Mouse (Mus musculus) testis, postnatal 10 days (tissue): ENCODE measurements around the gene Lrrc25.
A peak's percentile ranks its signal among the peaks of the same experiment; 100 is the strongest.

ENCODE experiments used
- DNase-seq: peaks from one replicate; pipeline ENCODE4 v3.0.0; 2021; ENCODE audit warnings: low spot score

Lrrc25 gene

DNA sequence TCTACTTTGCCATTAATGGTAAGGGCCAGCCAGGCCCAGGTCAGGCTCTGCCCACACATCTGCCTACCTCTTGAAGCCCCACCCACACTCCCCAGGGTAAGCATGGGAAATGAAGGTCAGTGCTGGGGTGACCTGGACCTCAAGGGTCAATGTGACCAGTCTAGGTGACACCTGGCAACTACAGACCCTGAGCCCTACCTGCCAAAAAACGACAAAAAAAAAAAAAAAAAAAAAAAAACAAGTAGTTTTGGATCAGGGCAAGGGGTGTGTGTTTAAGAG lies 32.1 kb downstream of the Lrrc25 start:
- DNase-seq, result no peak

DNA sequence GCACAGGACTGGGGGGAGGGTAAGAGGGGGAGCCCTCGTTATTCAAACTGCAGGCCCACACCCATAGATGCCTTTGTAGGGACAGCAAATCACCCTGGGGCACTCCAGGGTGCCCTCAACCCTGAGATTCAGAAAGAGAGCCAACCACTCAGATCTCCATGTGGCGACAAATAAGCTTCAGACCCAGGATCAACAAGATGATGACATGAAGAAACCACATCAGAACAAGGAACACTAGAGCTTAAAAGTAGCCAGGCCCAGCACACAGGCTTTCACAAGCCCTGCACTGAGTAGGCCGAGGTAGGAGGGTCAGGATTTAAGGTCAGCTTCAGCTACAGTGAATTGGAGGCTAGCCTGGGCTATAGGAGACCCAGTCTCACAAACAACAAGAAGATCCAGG lies 33.0 kb downstream of the Lrrc25 start:
- no peak for DNase-seq

- peak; percentile 84 for DNase-seq
Measured at GRCm38 (mm10) chr8:70649324-70649723, 33.4 kb downstream of the Lrrc25 start.

- no peak for DNase-seq
Measured at GRCm38 (mm10) chr8:70650351-70650750, 34.4 kb downstream of the Lrrc25 start.

DNA sequence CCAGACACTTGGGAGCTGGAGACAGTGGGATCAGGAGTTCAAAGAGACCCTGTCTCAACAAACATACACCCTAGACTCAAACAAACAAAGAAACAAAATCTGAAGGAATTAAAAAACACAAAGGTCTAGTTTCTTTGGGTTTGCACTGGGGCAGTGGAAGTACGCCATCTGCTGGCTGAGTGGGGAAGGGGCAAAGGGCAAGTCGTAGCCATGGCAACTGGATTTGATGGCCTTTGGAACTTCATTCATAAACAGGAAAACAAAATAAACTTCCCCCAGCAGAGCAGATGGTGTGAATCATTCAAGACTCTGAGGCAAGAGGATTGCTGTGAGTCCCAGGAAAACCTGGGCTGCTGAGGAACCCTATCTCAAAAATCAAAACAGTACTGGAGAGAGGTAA lies 37.3 kb downstream of the Lrrc25 start:
- DNase-seq, result peak; percentile 72

DNA sequence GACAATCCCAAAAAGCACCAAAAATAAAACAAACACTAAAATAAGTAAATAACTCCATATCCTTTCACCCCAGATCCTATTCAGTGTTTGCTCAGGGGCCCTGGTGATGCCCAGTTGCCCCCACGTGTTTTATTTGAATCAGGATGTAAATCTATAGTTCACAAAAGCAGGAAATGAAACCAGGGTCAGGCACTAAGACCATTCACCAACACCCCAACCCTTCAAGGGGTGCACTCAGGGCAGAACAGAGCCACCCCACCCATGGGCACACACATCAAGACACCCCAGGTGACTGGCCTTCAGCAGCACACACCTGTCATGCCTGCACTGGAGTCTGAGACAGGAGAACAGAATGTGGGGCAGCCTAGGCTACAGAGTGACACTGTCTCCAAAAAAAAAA lies 38.2 kb downstream of the Lrrc25 start:
- no peak for DNase-seq

DNA sequence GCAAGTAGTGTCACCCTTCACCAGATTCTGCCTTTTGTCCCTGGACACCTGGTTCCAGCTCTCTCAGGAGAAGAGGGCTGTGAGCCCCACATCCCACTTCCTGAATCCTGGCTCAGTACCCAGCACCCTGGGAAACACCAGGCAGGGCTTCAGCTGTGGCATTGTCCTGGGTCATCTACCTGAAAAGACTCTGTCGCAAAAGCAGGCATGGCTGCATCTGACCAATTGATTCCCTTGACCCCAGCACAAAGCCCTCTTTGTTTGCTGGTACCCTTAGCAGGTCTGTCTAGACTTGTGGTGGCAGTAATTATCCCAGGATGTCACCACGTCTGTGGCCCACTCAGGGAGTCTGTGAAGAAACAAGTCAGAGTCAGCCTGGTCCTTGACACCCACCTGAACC lies 39.5 kb downstream of the Lrrc25 start:
- no peak for DNase-seq

GRCm38 (mm10) chr8:70656193-70656790 lies 40.3 kb downstream of the Lrrc25 start:
- no peak for DNase-seq

- no peak for DNase-seq
Measured at GRCm38 (mm10) chr8:70657214-70657613, 41.3 kb downstream of the Lrrc25 start.

GRCm38 (mm10) chr8:70657739-70658138 lies 41.8 kb downstream of the Lrrc25 start:
- DNase-seq, result no peak

DNA sequence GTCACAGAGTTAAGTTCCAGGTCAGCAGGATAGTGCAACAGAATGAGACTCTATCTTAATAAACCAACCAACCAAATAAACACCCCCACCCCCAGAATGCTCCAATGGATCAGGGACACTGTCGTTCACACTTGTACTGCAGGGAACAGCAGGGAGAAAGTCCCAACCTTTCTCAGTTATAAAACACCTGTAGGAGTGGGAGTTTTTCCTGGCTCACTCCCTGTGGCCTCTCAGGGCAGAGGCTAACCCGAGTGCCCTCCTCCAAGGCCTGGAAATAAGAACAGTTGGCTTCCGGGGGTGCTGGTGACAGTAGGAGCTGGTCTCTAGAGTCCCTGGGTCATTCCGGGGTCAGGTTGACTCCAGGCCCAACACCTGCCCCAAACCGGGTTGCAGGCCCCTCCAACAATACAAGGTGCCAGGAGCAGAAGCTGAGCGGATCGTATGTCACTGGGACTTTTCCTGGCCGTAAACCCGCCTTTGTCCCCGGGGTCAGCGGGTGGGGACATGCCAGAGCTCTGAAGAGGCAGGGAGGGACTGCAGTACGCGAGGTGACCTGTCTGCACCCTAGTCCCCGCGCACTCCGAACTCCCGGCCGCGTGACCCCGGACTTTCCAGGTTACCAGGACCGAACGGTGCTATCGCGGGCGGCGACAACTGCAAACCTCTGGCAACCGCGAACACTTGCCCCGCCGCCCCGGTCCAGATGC lies 43.1 kb downstream of the Lrrc25 start:
- no peak for DNase-seq

GRCm38 (mm10) chr8:70659604-70660272 lies 43.8 kb downstream of the Lrrc25 start:
- DNase-seq, result peak; percentile 97

DNA sequence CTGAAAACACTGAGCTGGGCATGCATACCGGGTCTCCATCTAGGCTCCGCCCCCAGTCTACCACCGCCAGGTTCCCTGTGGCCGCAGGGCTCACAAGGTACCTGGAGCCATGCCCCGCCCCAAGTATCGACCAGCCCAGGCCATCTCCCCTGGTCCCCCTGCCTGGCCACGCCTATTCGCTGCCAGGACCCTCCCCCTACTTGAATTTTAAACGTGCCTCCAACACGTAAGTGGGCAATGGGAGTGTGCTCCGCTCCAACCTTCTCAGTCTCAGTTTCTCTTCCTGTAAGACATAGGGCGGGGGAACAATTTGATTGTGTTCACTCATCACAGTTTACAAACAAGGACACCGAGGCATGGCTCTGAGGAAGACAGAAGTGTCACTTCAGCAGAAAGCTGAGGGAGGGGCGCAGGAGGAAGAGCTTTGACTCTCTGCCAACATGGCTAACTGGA lies 44.3 kb downstream of the Lrrc25 start, which contains the start of gene Pgpep1:
Gene Pgpep1 (minus strand): TSS at position 116 of the 453 bp plus-strand sequence.
- DNase-seq, result peak; percentile 67

GRCm38 (mm10) chr8:70663691-70664090 lies 47.7 kb downstream of the Lrrc25 start:
- DNase-seq, result no peak

GRCm38 (mm10) chr8:70664631-70665030 lies 48.7 kb downstream of the Lrrc25 start:
- DNase-seq, result no peak

- DNase-seq, result no peak
Measured at GRCm38 (mm10) chr8:70665599-70665998, 49.6 kb downstream of the Lrrc25 start.

- DNase-seq, result no peak
Measured at GRCm38 (mm10) chr8:70667071-70667470, 51.1 kb downstream of the Lrrc25 start.
